Mouse (Mus musculus): ENCODE data around the gene Polr3a. TPM values are rescaled to one million over a fixed set of nuclear protein-coding genes. Genes with fewer than 3 reads are reported as not detected.

The Polr3a gene
- polyA plus RNA-seq, 1 experiment = 0.14 TPM

Other genes with a start within 250 kb of the Polr3a start
- gene Dlg5, start 241.1 kb downstream of the Polr3a start, polyA plus RNA-seq (2012) = 0.03 TPM in 1 of 2 replicates, not detected in the other
- not detected in 2 replicates for gene E330034G19Rik, start 193.8 kb downstream of the Polr3a start, polyA plus RNA-seq (2012)
- 35.8 and 36.2 TPM in 2 replicates for gene Rps24, start 67 bp upstream of the Polr3a start, polyA plus RNA-seq (2012)

Data from erythroblast, embryonic 14.5 days (primary cell).